Mouse (Mus musculus): ENCODE measurements around the gene Tymp.
A peak's percentile ranks its signal among the peaks of the same experiment; 100 is the strongest.

Gene Tymp

GRCm38 (mm10) chr15:89373762-89374248, 3.0 kb downstream of the Tymp start, which contains the start of gene Sco2:
Gene Sco2 (minus strand): TSS chr15:89373846.
- DNase-seq = peak; percentile 92

DNA sequence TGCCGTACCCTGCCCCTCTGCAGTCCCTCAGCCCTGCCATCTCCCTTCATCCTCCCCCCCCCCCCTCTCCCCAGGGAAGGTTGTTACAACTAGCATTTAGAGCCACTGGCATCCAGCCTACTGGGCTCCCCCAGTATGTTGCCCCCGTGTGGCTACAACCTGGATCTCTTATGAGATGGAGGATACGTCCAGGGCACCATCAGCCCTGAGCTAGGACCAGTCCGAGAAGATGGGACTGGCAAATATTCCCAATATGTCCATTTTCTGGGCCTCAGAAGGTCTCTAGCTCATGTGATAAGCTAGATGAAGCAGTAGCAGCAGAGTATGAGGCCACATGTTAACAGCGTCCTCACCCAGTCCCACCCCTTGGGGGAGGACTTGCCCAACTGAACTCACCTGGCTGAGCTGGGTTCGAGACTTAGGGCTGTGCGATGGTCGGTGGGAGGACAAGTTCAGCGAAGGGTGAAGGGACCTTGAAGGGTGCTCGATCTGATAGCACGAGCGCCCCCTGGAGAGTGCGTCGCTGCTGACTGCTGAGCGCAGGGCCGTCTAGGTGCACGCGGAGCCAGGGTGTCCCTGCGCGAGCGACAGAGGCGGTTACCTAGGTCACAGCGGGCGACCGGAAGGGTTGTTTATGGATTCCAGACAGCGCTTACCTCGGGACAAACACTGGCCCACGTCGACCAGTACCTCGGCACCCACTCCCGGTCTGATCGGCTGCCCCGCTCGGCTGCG, 3.6 kb downstream of the Tymp start:
- peak; percentile 89 for DNase-seq

GRCm38 (mm10) chr15:89372536-89372935, 4.3 kb downstream of the Tymp start:
- DNase-seq = no peak

- DNase-seq = no peak
Observed at GRCm38 (mm10) chr15:89372068-89372467, 4.8 kb downstream of the Tymp start.

DNA sequence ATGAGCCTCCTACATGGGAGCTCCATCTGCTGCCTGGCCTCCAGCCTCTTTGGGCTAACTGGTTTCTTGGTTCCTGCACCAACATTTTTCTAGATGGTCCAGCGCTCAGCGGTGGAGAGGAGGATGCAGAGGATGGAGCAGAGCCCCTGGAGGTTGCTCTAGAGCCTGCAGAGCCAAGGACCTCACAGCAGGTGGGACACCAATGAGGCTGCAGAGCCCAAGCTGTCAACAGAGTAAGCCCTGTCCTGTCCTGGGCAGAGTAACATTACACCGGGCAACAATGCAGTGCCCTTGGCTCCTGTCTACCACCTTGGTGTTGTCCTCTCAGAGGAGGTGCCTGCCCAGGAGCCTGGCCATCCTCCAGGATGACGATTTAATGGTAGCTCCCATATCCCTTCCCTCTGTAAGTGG, 11.7 kb downstream of the Tymp start:
- no peak for DNase-seq

GRCm38 (mm10) chr15:89363051-89363450, 13.8 kb downstream of the Tymp start:
- no peak for DNase-seq

GRCm38 (mm10) chr15:89358784-89359183, 18.1 kb downstream of the Tymp start:
- DNase-seq = no peak

GRCm38 (mm10) chr15:89356372-89356771, 20.5 kb downstream of the Tymp start:
- peak; percentile 81 for DNase-seq

- peak; percentile 95 for DNase-seq
Observed at GRCm38 (mm10) chr15:89355241-89356187, 21.3 kb downstream of the Tymp start, which contains the start of the genes Lmf2 and Ncaph2. Gene Lmf2 (minus strand): TSS chr15:89355659. Gene Ncaph2 (plus strand): TSS chr15:89355719.

GRCm38 (mm10) chr15:89354455-89354854, 22.4 kb downstream of the Tymp start:
- DNase-seq = no peak

- no peak for DNase-seq
Observed at GRCm38 (mm10) chr15:89353837-89354236, 23.0 kb downstream of the Tymp start.

DNA sequence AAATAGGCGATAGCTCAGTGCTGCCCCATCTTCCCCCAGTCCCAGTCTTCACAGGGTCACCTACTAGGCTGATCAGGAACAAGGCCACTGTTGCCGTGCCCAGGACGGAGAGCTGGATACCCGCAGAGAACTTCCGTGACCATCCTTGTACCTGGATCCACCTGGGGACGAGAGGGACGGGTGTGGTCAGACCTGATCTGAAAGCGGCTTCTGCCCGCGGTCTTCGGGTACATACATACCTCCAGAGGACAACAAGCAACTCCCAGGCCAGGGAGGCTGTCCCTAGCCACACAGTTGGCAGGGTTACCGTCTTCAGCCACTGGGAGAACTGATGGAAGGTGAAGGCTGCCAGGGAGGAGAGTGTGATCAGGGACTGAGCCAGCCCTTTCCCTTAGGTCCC, 24.0 kb downstream of the Tymp start:
- DNase-seq = no peak

DNA sequence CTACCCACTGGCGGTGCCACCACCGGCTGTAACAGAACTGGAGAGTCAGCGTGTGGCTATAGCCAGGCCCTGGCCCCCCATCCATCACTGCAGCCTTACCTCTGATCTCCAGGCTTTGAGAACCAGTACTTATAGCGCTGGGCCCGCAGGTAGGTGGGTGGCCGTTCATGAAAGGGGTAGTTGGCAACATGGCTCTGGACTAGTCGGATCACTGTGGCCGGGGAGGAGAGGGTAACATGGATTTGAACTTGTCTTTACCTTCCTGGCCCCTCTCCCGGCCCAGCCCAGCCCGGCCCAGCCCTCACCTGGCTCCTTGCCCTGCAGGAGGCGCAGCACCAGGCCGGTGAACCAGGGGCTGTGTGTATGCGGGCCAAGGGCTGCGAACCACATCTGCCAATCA, 24.8 kb downstream of the Tymp start:
- DNase-seq = no peak

DNA sequence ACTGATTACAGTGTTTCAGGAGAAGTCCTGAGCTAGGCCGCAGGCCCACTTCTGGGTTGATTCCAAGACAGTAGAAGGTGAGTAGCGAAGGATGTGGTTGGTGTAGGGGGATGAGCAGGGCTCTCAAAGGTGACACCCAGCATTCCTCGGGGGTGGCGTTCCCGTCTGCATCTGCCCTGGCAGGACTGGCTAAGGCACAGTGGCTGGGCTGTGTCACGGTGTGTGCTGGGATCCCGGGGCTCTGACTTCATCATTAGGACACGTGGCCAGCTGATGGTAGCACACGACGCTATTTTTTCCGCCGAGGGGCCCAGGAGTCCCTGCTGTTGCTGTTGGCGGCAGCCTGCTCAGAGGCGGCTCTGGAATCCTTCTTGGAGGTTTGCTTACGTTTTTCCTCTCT, 25.5 kb downstream of the Tymp start:
- DNase-seq = no peak

- no peak for DNase-seq
Observed at GRCm38 (mm10) chr15:89350447-89350846, 26.4 kb downstream of the Tymp start.

- no peak for DNase-seq
Observed at GRCm38 (mm10) chr15:89343325-89343724, 33.5 kb downstream of the Tymp start.

DNA sequence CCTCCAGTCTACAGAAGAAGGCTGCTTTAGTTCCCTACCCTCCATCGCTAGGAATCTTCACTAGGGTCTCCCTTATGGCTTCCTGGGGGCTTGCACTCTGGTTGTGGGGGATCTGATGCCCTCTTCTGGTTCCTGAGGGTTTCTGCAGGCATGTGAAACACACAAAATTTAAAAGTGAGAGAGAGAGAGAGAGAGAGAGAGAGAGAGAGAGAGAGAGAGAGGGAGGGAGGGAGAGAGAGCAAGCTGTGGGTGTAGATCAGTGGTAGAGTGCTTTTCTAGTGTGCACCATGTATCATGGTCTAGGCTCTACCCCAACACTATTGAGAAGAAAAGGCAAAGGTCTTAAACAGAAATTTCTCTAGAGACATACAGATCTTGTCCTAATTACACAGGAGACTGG, 35.2 kb downstream of the Tymp start:
- DNase-seq = no peak

DNA sequence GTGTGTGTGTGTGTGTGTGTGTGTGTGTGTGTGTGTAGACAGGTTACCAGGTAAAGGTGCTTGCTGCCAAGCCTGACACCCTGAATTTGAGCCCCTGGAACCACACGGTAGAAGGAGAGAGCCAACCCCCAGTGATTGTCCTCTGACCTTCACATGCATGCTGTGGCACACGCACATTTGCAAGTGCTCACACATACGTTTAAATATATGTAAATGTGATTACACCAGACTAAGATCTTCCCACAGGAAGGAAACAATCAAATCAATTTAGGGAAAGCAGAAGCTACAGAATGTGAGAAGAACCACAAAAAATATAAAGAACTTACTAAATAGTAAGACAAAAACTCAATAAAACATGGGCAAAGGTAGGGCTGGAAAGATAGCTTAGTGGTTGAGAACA, 36.7 kb downstream of the Tymp start:
- DNase-seq = no peak

DNA sequence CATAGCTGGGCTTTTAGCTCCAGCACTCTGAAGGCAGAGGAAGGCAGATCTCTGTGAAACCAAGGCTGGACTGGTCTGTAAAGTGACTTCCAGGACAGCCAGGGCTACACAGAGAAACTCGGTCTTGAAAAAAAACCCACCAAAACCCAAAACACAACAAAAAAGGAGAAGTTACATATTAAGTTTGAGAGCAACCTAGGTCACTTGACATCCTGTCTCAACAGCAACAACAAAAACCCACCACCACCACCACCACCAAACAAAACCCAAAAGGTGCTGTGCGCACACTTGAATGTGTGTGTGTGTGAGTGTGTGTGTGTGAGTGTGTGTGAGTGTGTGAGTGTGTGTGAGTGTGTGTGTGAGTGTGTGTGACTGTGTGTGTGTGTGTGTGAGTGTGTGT, 37.1 kb downstream of the Tymp start:
- no peak for DNase-seq

DNA sequence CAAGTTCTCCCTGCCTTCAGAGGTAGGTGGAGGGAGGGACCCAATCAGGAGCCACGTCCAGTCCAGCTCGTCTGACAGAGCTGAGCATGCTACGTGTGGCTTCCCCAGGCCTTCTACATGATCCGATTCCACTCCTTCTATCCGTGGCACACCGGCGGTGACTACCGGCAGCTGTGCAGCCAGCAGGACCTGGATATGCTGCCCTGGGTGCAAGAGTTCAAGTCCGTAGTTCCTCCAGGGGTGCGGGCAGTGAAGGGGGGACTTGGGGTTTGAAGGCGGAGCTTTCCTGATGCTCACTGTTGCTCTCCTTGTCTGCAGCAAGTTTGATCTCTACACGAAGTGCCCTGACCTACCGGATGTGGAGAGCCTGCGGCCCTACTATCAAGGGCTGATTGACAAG, 40.4 kb downstream of the Tymp start:
- no peak for DNase-seq

DNA sequence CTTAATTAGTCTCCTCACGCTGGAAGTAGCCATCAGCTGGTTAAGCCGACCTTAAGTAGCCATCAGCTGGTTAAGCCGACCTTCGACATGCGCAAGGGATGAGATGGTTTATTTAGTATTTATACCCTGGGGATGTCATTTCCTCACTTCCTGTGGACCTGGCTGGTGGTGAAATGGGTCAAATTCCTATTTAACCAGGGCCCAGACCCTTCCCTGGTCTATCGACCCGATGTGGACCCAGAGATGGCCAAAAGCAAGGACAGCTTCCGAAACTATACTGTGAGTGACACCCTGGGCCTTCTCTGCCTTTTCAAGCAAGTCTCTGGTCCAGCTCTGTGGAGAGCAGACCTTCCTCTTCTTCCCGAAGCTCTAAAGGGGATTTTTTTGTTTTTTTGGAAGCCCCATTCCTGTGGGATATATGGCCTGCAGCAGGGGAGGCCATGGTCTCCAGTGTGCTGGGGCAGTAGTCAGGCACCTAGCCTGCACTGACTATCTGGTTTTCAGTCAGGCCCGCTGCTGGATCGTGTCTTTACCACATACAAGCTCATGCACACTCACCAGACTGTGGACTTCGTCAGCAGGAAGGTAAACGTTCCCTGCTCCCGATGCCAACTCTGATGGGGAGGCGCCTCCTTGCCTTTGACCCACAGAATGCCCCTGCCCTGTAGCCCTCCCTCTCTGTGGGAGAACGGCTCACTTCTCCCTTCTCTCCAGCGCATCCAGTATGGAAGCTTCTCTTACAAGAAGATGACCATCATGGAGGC, 41.9 kb downstream of the Tymp start:
- DNase-seq = no peak

DNA sequence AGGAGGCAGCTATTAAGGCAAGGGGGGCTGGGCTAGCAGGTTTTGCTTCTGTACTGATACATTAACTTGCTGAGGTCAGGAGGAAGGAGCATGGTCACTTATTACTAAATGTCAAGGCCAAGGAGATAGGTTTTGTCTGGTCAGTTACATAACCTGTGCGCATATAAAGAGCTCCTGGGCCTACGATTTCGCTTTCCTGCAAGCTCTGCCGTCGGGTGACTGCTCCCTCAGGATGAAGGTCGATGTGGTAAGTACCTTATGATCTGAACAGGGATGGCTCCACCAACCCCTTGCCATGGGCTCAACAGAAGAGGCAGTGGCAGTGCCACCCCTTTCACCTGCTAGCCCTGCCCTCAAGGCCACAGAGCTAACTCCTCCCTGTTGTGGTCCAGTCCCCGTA, 42.6 kb downstream of the Tymp start, which contains the start of gene Miox:
TSS of gene Miox (plus strand) at position 128 of the 400 bp plus-strand sequence.
- DNase-seq = no peak

DNA sequence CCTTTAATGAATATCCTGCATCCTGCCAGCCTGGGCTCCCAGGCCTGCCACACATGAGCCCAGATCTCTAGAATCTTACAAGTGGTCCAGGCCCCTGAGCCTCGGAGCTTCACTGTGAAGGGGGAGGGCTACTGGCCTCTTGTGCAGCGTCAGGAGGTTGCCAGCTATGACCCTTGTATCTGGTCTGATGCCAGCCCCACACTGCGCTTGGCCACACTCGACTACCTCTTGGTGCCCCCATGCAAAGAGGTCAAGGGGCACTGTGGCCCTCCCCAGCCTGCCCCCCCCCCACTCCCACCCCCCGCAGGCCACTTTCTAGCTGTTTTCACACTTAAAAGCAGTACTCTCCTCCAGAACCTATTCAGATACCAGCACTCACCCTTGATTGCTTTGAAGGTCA, 50.4 kb downstream of the Tymp start:
- no peak for DNase-seq

Data from thymus, postnatal 25 days (tissue).